Mouse (Mus musculus) lung, embryonic 16.5 days (tissue): Measurements from ENCODE around the gene Iqsec1. TPM values are rescaled to one million over a fixed set of nuclear protein-coding genes. Genes with fewer than 3 reads are reported as not detected.

ENCODE experiments used
- ATAC-seq: fragments of 200-750 bp; cut with Nextera tagmentation; 2 replicates; pipeline ENCODE4 v1.8.0; 2017; ENCODE audit warnings: low read depth, mild to moderate bottlenecking, moderate library complexity
- H3K27ac ChIP-seq: fragments of 300-500 bp; sonication (generic); 2 replicates; pipeline ENCODE4 v1.5.1; 2014; ENCODE audit warnings: mild to moderate bottlenecking, control low read depth, low read length
- H3K27me3 ChIP-seq: fragments of 300-500 bp; sonication (generic); 2 replicates; pipeline ENCODE4 v1.6.1; 2014; ENCODE audit warnings: low read depth, low read length, mixed read lengths; ENCODE audit not compliant: control insufficient read depth, insufficient read depth
- H3K36me3 ChIP-seq: fragments of 300-500 bp; sonication (generic); 2 replicates; pipeline ENCODE4 v1.6.1; 2014; ENCODE audit warnings: low read length; ENCODE audit not compliant: control insufficient read depth, insufficient read depth
- H3K4me1 ChIP-seq: fragments of 300-500 bp; sonication (generic); replicated peaks from 2 replicates; pipeline ENCODE4 v1.6.1; 2014; ENCODE audit warnings: low read length, mixed read lengths; ENCODE audit not compliant: control insufficient read depth, insufficient read depth
- H3K4me2 ChIP-seq: fragments of 300-500 bp; sonication (generic); 2 replicates; pipeline ENCODE4 v1.6.1; 2014; ENCODE audit warnings: low read depth, low read length, control low read depth
- H3K4me3 ChIP-seq: fragments of 300-500 bp; sonication (generic); 2 replicates; pipeline ENCODE4 v1.5.1; 2014; ENCODE audit warnings: mild to moderate bottlenecking, low read length, control low read depth
- H3K9ac ChIP-seq: fragments of 300-500 bp; sonication (generic); 2 replicates; pipeline ENCODE4 v1.6.1; 2014; ENCODE audit warnings: low read length, control low read depth
- H3K9me3 ChIP-seq: fragments of 300-500 bp; sonication (generic); 2 replicates; pipeline ENCODE4 v1.6.1; 2016; ENCODE audit warnings: low read length; ENCODE audit not compliant: control insufficient read depth
- WGBS: fragments of 180-500 bp; shearing (Covaris S2); extraction: QIAGEN DNeasy Blood & Tissue Kit; methylation state at CpG from one replicate; pipeline ENCODE4 v1.1.7; 2014; 5-methylcytosine and 5-hydroxymethylcytosine counted together
- polyA plus RNA-seq: library from polyadenylated mRNA; unstranded; fragments of >200 nt; fragmentation: Nextera tagmentation; extraction: Ambion mirVana; gene quantifications from 2 replicates; pipeline ENCODE4 v1.2.1, GENCODE M21; 2015

Iqsec1 gene
- polyA plus RNA-seq, 1 experiment from 2014 or later, result 11.7 TPM

DNA sequence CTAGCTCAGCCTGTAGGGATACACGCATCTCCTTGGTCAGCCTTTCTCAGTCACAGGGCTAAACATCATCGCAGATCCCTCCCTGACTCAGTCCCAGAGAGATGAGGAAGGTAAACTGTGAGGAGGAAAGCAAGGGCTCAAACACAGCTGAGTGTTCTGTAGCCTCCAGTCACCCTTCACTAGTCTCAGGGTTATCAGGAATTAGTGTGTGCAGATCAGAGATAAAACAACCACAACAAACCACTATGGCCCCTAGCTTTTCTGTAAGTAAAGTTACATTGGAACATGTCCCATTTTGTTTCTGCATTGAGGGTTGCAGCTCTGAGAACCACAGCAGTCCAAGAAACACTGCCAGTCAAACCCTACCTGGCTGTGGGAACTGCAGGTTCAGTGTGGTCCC, 148.5 kb downstream of the Iqsec1 start:
- no peaks in the 10 kb centered on the region for H3K27me3 ChIP-seq
- no peaks in the 10 kb centered on the region for H3K9me3 ChIP-seq
- H3K9ac ChIP-seq, result no peak overlapping the region
- ATAC-seq, result no peak
- no peak overlapping the region for H3K4me3 ChIP-seq
- H3K27ac ChIP-seq, result no peak overlapping the region
- H3K4me1 ChIP-seq, result no peaks in the 10 kb centered on the region
- H3K4me2 ChIP-seq, result no peak overlapping the region
- H3K36me3 ChIP-seq, result no peaks in the 10 kb centered on the region
- WGBS, result 87% methylated on average over 2 of the region's 2 CpGs

DNA sequence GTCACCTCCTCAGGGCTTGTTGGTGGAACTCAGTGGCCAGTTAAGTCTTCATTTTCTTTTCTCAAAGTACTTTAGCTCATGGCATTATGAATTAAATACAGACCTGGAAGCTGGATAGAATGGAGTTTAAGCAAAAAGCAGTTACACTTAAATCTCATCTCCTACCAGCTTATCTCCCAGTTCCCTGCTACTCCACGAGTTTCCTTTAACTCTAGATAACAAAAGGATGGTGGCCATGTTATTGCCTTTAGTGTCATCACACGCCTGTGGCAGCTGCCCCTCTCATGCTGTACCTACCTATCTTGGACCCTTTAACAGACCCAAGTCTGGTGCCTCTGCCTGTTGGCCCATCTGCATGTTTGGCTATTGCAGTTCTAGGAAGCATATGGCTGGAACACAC, 151.7 kb downstream of the Iqsec1 start:
- Histone ChIP-seq H3K36me3 (no peaks in the 10 kb centered on the region), H3K4me2 (no peak overlapping the region), H3K9ac (no peak overlapping the region), H3K27me3 (no peaks in the 10 kb centered on the region), H3K27ac (no peak overlapping the region), H3K4me3 (no peak overlapping the region), H3K4me1 (no peaks in the 10 kb centered on the region), H3K9me3 (no peaks in the 10 kb centered on the region)
- ATAC-seq, result no peak
- 47% methylated on average over 2 of the region's 2 CpGs for WGBS

DNA sequence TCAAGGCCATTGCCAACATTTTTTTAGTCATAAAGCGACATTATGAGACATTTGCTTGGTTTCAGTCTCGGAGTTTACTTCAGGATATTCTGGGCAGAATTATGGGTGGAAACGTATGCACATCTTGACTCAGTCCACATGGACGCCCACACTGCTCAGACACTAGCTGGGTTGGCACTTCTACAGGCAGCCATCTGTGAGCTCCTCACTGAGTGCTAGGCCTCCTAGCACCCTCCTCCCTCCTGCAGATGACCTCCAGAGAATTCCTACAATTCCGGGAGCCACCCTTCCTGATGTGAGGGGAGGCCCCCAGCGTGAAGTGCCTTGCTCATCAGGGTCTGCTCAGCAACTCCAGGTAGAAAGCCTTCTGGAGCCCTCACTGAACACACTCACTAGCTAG, 158.9 kb downstream of the Iqsec1 start:
- no peaks in the 10 kb centered on the region for H3K27me3 ChIP-seq
- no peak overlapping the region for H3K9ac ChIP-seq
- no peak overlapping the region for H3K4me2 ChIP-seq
- ATAC-seq, result no peak
- no peaks in the 10 kb centered on the region for H3K9me3 ChIP-seq
- H3K4me1 ChIP-seq, result no peaks in the 10 kb centered on the region
- H3K36me3 ChIP-seq, result no peaks in the 10 kb centered on the region
- no peak overlapping the region for H3K4me3 ChIP-seq
- H3K27ac ChIP-seq, result no peak overlapping the region
- WGBS, result 75% methylated on average over 6 of the region's 6 CpGs

DNA sequence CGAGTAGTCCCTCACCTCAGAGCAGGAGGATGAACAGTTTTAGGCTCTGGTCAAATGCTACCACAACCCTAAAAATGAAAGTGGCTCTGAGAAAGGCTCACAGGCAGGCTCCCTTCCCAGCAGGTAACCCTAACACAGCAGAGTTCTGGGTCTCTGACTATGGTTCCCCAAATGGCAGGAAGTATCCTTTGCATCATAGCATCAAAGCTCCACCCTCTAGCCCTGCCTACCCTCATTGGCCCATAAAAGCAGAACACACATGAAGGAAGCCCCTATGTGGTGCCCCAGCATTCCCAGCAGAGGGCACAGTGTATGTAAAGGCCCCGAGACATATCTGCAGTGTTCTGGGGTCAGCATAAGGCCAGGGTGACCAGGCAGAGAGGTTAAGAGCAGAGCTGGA, 163.4 kb downstream of the Iqsec1 start:
- ATAC-seq, result no peak
- Histone ChIP-seq H3K36me3 (no peaks in the 10 kb centered on the region), H3K4me2 (no peak overlapping the region), H3K27me3 (no peaks in the 10 kb centered on the region), H3K4me1 (no peaks in the 10 kb centered on the region), H3K4me3 (no peak overlapping the region), H3K9me3 (no peaks in the 10 kb centered on the region), H3K9ac (no peak overlapping the region), H3K27ac (no peak overlapping the region)
- WGBS, result 84% methylated on average over 2 of the region's 2 CpGs

DNA sequence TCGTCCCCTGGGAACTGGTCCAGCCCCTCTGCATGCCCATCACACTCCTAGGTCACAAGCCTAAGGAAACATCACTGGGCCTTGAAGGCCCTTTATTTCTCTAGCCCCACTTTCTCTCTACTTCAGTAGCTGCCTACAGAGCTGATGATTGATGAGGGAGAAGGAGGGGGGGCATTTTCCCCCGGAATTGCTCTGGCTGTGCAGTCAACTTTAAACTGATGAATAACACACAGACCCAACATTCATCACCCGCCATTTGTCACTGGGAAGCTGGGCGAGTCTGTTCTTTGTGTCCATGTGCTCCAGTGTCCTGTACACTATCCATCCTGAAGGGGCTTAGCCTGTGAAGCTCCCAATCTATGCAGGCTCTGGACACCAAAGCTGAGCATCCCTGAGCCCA, 165.2 kb downstream of the Iqsec1 start:
- no peaks in the 10 kb centered on the region for H3K4me1 ChIP-seq
- H3K27ac ChIP-seq, result no peak overlapping the region
- ATAC-seq, result no peak
- no peaks in the 10 kb centered on the region for H3K9me3 ChIP-seq
- H3K4me2 ChIP-seq, result no peak overlapping the region
- WGBS, result 19% methylated on average over 4 of the region's 4 CpGs
- no peaks in the 10 kb centered on the region for H3K27me3 ChIP-seq
- no peak overlapping the region for H3K9ac ChIP-seq
- H3K4me3 ChIP-seq, result no peak overlapping the region
- no peaks in the 10 kb centered on the region for H3K36me3 ChIP-seq

- no peak for ATAC-seq
- 72% methylated on average over 4 of the region's 4 CpGs for WGBS
These were observed 166.4 kb downstream of the Iqsec1 start for GRCm38 (mm10) chr6:90821916-90822602.

DNA sequence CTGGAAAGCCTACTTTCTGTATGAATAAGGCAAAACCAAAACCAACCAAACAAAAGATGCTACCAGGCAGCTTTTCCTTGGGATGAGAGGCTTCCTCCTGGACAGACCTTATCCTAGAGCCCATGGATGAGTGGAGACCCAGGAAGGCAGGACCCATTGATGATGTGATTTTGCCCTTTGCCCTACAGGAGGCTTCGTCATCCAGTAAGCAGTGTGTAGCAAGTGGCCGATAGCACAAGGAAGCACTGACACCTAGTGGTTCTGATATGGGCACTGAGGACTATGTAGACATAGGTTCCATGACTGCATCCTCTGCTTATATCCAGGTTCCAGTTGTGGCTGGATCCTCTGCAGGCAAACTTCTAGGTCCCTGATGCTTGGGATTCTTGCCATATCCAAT, 168.6 kb downstream of the Iqsec1 start:
- H3K4me2 ChIP-seq, result no peak overlapping the region
- H3K27ac ChIP-seq, result no peak overlapping the region
- ATAC-seq, result 0 out of 2 replicates have a peak, but pooled peaks have one; percentile 47
- H3K9ac ChIP-seq, result no peak overlapping the region
- H3K9me3 ChIP-seq, result no peaks in the 10 kb centered on the region
- H3K4me3 ChIP-seq, result no peak overlapping the region
- 62% methylated on average over 2 of the region's 2 CpGs for WGBS
- H3K36me3 ChIP-seq, result no peaks in the 10 kb centered on the region
- no peaks in the 10 kb centered on the region for H3K4me1 ChIP-seq
- no peaks in the 10 kb centered on the region for H3K27me3 ChIP-seq

More at GRCm38 (mm10) chr6:90821916-90822602, 166.4 kb downstream of the Iqsec1 start:
- H3K27me3 ChIP-seq, result no peaks in the 10 kb centered on the region
- H3K36me3 ChIP-seq, result no peaks in the 10 kb centered on the region
- H3K9me3 ChIP-seq, result no peaks in the 10 kb centered on the region
- no peak overlapping the region for H3K27ac ChIP-seq
- no peak overlapping the region for H3K4me2 ChIP-seq
- no peak overlapping the region for H3K9ac ChIP-seq
- no peak overlapping the region for H3K4me3 ChIP-seq
- no peaks in the 10 kb centered on the region for H3K4me1 ChIP-seq

GRCm38 (mm10) chr6:90818956-90819355, 169.5 kb downstream of the Iqsec1 start:
- no peak overlapping the region for H3K27ac ChIP-seq
- H3K9ac ChIP-seq, result no peak overlapping the region
- H3K4me2 ChIP-seq, result no peak overlapping the region
- H3K27me3 ChIP-seq, result no peaks in the 10 kb centered on the region
- WGBS, result no CpG with 5 or more reads among the region's 4 CpGs
- no peaks in the 10 kb centered on the region for H3K4me1 ChIP-seq
- H3K36me3 ChIP-seq, result no peaks in the 10 kb centered on the region
- no peak overlapping the region for H3K4me3 ChIP-seq
- no peak for ATAC-seq
- no peaks in the 10 kb centered on the region for H3K9me3 ChIP-seq

DNA sequence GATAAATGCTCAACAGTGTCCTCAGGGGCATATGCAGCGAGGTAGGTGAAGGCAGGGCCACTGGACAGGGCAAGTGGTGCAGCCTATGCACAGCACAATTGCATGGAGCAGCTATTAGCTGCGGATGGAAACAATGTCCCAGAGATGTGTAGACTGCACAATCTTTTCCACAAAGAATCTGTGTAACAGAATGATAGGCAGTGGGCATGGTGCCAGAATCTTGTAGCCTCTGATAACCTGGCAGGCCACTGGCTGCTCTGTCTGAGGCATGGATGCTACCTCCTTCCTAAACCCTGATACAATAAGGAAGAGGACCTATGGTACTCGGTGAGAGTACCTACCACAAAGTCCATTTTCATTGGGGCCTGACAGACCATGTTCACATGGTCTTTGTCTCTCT, 171.9 kb downstream of the Iqsec1 start:
- no peaks in the 10 kb centered on the region for H3K36me3 ChIP-seq
- no peaks in the 10 kb centered on the region for H3K9me3 ChIP-seq
- H3K4me2 ChIP-seq, result no peak overlapping the region
- no peak overlapping the region for H3K4me3 ChIP-seq
- ATAC-seq, result no peak
- no peaks in the 10 kb centered on the region for H3K4me1 ChIP-seq
- no peak overlapping the region for H3K27ac ChIP-seq
- no peak overlapping the region for H3K9ac ChIP-seq
- WGBS, result 73% methylated on average over 3 of the region's 3 CpGs
- H3K27me3 ChIP-seq, result no peaks in the 10 kb centered on the region

DNA sequence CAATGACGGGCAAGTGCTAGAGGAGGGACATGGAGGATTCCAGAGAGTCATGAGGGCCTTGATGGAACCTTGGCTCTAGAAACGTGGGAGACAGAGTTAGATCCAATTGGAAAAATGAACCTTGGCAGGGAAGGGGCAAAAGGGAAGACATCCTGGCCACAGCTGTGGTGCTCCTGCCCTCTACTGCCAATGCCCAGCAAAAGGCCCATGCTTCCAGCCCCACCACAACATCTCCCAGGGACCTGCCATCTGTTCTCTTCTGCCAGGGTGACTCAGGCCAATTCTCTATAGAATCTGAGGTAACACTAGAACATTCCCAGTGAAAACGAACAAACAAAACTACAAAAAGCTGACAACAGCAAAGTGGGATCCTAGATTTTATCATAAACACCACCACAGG, 173.1 kb downstream of the Iqsec1 start:
- H3K36me3 ChIP-seq, result no peaks in the 10 kb centered on the region
- ATAC-seq, result no peak
- H3K4me1 ChIP-seq, result no peaks in the 10 kb centered on the region
- H3K4me2 ChIP-seq, result no peak overlapping the region
- 65% methylated on average over 3 of the region's 3 CpGs for WGBS
- no peak overlapping the region for H3K4me3 ChIP-seq
- H3K27me3 ChIP-seq, result no peaks in the 10 kb centered on the region; the same call in 1 of the 2 replicates
- H3K27ac ChIP-seq, result no peak overlapping the region
- no peak overlapping the region for H3K9ac ChIP-seq
- no peaks in the 10 kb centered on the region for H3K9me3 ChIP-seq
